Mouse (Mus musculus) spleen, postnatal 14 days (tissue): ENCODE measurements around the gene Hk1.
"Not testable (repeated sequence)": the region's sequence is repeated elsewhere in the genome, so short reads cannot be mapped to it uniquely, and the experiment has no call there.

ENCODE experiments used
- DNase-seq, 2 experiments: peaks; one replicate each; pipeline ENCODE4 v3.0.0; 2021 to 2022; ENCODE audit warnings: low spot score in 2 of 2

The Hk1 gene

GRCm38 (mm10) chr10:62341956-62342355, 37.8 kb downstream of the Hk1 start:
- no peak for DNase-seq

- DNase-seq = no peak
Observed at GRCm38 (mm10) chr10:62340991-62341390, 38.7 kb downstream of the Hk1 start.

DNA sequence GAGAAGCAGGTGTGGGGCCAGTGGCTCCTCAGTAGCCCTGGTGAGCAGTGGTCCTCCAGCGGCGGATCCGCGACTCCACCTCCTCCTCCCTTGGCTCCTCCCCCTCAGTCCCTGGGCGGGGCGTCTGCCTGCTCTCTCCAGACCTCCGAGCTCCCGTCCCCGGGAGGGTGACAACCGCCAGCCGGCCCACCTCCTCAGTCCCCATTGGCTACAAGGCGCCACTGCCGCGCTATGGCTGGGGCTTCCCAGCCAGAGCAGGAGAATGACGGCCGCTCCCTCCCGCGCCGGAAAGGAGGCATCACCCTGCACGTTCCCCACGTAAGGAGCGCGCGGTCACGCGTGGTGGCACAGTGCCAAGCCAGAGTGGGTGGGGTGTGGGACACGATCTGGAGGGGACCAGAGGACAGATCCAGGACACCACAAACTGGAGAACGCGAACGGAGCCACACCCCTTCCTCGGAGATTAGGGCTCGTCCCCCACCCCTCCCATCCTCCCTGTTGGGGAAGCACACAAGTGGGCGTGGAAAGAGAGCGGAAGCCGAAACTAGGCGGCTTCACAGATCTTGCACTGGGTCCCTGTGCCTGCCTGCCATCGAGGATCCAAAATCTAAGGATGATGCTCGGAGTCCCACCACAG, 39.5 kb downstream of the Hk1 start:
- DNase-seq = peak; percentile 96

DNA sequence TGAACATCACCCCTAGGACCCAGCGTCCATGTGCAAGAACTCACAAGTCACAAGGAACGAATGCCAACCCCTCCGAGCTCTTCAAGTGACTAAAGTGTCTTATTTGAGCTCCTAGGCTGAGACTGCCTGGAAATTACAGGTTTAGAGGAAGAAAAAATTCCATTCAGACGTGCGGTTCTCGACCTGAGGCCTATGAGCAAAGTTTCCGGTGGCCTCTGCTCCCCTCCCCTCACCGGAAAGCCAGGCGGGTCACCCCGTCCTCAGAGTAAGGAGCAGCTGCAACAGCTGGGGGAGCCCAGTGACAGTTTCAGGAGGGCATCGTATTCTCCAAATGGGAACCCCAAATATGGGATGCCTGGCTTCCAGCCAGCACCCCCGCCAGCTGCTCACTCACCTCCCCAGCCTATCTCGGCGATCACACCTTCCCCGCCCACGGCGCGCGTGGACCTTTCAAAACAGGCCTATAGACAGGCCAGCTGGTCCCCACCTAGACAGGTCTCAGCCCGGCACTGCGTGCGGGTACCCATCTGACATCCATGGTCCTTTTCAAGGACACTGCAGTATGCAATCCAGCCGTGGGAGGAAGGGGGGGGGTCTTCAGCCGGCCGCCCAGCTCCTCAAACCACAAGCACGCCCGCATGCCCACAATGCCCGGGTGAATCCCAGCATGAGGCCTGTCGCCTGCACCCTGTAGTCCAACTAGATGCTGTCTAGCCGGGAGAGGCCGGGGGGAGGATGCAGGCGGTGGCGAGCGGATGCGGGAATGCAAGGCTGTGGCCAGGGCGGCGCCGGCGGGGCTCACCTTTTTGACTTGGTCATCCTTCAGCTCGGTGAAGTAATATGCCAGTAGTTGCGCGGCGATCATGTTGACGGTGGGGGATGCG, 40.3 kb downstream of the Hk1 start:
- no peak for DNase-seq

GRCm38 (mm10) chr10:62338626-62339025, 41.1 kb downstream of the Hk1 start:
- no peak for DNase-seq

DNA sequence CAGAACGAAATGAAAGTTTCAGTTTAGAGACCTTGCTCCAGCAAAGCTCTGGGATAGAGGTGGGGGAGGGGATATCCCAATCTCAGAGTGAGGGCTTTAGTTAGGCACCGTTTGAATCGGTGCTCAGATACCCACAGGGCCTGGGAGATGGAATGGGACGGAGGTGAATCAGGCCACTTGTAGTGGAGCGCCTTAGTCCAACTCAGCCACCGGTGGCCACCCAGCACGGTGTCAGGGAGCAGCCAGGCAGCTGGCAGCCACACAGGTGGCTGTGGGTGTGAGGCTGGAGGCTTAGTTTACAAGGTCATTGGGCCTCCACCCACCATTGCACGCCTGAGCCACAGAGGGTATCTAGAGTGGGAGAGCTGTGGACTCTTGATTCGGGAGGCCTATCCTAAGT, 41.5 kb downstream of the Hk1 start:
- no peak for DNase-seq

- no peak for DNase-seq
Observed at GRCm38 (mm10) chr10:62336601-62337578, 42.8 kb downstream of the Hk1 start.

GRCm38 (mm10) chr10:62335423-62335776, 44.3 kb downstream of the Hk1 start:
- DNase-seq = no peak

DNA sequence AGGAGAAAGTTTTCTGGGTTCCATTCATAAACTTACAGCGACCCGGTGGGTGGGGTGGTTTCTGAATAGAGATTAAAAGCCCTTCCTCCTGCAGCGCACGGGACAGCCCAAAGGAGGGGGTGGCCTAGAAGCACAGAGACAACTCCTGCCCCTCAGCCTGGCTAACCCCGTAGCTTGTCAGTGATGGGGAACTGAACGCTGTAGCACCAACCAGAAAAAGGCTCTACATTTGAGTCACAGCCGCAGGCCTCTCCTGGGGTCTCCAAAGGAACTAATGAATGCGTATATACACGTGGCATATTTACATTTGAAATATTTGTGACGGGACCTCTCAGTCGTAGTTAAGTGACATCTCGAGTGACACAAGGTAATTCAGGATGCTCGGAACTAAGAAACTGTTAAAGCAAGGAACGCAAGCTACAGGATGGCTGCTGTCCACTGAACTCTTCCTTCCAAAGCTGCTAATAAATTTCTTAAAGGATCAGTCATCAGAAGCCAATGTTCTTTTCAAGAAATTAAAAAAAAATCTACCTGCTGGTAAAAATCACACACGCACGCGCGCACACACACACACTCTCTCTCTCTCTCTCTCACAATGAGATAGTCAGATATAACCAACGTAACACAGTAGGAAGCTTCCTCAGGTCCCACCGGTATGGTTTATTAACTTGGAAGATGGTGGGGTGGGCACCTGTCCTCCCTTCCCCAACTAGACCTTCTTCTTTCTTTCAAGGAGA, 44.9 kb downstream of the Hk1 start:
- DNase-seq = no peak

GRCm38 (mm10) chr10:62333269-62333668, 46.4 kb downstream of the Hk1 start:
- DNase-seq = no peak

GRCm38 (mm10) chr10:62332514-62332913, 47.2 kb downstream of the Hk1 start:
- DNase-seq = peak; percentile 32 to 42

- no peak for DNase-seq
Observed at GRCm38 (mm10) chr10:62331771-62332170, 47.9 kb downstream of the Hk1 start.

DNA sequence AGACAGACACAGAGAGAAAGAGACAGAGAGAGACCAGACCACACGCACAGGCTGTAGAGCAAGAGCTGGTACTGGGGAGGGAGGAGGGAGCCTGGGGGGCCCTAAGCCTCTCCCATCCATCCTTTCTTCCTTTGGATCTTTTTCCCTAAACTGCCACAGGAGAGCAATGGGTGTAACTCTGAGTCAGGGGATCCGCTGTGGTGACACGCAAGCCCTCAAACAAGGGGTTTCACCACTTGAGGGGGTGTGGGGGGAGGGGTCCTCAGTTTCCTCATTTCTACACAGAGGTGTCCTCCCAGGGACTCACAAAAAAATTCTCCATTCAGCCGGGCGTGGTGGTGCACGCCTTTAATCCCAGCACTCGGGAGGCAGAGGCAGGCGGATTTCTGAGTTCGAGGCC, 48.4 kb downstream of the Hk1 start:
- no peak for DNase-seq

DNA sequence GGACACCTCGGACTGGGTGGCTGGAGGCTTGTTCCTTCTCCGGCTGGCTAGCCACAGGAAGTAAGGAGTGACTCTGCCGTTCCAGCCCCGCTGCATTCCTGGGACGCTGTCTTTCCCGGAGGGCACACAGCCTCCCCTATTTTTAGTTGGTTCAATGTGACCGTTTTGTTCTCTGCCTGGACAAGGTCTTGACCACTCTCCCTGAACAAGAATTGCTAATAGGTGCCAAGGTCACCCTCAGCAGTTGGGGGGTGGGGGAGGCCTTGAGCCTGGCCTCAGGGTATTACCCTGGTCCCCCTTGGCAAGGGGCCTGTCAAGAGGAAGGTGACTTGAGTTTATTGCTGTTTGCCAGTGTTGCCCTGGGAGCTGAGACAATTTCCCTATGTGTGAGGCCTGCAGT, 49.9 kb downstream of the Hk1 start:
- DNase-seq = no peak

DNA sequence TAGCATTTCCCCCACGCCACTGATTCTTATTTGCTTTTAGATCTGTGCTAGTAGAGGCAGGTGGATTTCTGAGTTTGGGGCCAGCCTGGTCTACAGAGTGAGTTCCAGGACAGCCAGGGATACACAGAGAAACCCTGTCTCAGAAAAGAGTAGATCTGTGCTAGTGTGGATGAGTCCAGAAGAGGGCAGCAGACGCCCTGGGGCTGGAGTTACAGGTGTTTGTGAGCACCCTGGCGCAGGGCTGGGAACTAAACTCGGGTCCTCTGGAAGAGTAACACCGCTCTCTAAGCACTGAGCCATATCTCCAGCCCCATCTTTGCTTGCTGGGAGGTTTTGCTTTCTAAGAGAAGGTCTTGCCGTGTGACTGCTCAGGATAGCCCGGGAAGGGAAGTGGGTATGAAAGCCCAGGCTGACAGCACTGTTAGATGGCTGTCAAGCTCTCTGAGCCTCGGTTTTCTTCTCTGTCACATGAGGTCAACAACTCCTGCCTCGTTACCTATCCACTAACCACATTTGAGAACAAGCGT, 50.8 kb downstream of the Hk1 start:
- DNase-seq = no peak

DNA sequence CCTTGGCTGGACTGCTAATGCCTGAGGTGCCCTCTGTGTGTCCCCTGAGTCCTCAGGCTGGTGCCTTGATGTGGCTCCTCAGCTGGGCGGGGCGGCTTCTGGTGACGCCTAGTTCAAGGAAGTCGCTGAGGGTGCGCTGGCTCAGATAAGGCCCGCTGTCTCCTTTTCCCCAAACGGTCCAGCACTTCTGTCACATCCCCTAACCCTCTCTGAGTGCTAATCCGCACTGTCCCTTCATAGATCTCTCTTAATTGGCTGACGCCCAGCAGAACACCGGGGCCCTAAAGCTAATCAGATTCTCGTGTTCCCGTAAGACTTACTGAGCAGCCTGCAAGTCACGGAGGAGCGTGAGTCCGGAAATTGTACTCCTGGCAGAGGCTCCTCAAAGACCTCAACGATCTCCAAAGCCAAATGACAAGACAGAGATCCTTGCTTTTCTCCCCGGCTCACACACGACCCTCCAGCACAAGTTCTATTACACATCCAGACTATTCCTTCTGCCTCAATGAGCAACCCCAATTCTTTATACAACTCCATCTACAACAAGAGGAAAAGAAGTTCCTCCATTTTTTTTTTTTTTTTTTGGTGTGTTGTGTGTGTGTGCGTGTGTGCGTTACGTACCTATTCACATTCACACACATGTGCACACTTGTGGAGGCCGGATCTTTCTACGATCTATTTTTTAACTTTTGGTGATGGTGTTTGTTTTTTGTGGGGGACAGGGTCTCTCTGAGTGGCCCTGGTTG, 52.0 kb downstream of the Hk1 start:
- DNase-seq = peak; percentile 73 to 74

GRCm38 (mm10) chr10:62326818-62327571, 52.7 kb downstream of the Hk1 start:
- no peak for DNase-seq

- DNase-seq = no peak
Observed at GRCm38 (mm10) chr10:62326002-62326401, 53.7 kb downstream of the Hk1 start.

- not testable (repeated sequence) for DNase-seq
Observed at GRCm38 (mm10) chr10:62322821-62323220, 56.9 kb downstream of the Hk1 start.

GRCm38 (mm10) chr10:62321457-62321856, 58.3 kb downstream of the Hk1 start:
- DNase-seq = no peak
